Mouse (Mus musculus) embryonic fibroblast, embryonic 13.5 days (primary cell): Measurements from ENCODE around the gene Cmtm5. TPM values are rescaled to one million over a fixed set of nuclear protein-coding genes. Genes with fewer than 3 reads are reported as not detected.
"Not testable (repeated sequence)": the region's sequence is repeated elsewhere in the genome, so short reads cannot be mapped to it uniquely, and the experiment has no call there.

Source experiments
- H3K27ac ChIP-seq: 2 replicates; pipeline ENCODE4 v1.5.1; 2012; ENCODE audit warnings: low read length, control low read depth, inconsistent platforms; ENCODE audit not compliant: insufficient read depth
- H3K4me1 ChIP-seq: 2 replicates; pipeline ENCODE4 v1.6.1; 2011; ENCODE audit warnings: low read length; ENCODE audit not compliant: control insufficient read depth, insufficient read depth
- H3K4me3 ChIP-seq: 2 replicates; pipeline ENCODE4 v1.5.1; 2011; ENCODE audit warnings: mild to moderate bottlenecking, control low read depth, low read length; ENCODE audit not compliant: insufficient read depth
- CTCF ChIP-seq: IDR thresholded peaks from 2 replicates; pipeline ENCODE4 v1.5.1; 2011; ENCODE audit warnings: mild to moderate bottlenecking, control low read depth, low read length, moderate library complexity, borderline replicate concordance; ENCODE audit not compliant: insufficient read depth
- POLR2A ChIP-seq: IDR thresholded peaks from 2 replicates; pipeline ENCODE4 v1.6.1; 2011; ENCODE audit warnings: low read depth, mild to moderate bottlenecking, control low read depth, low read length, moderate library complexity
- polyA plus RNA-seq: library from polyadenylated mRNA; stranded (reverse); fragments of >200 nt; gene quantifications from 2 replicates; pipeline ENCODE4 v1.2.4, GENCODE M21; 2011; ENCODE audit warnings: low read depth; ENCODE audit not compliant: missing spikeins, insufficient read length

The Cmtm5 gene
- polyA plus RNA-seq, 1 experiment: not detected

DNA sequence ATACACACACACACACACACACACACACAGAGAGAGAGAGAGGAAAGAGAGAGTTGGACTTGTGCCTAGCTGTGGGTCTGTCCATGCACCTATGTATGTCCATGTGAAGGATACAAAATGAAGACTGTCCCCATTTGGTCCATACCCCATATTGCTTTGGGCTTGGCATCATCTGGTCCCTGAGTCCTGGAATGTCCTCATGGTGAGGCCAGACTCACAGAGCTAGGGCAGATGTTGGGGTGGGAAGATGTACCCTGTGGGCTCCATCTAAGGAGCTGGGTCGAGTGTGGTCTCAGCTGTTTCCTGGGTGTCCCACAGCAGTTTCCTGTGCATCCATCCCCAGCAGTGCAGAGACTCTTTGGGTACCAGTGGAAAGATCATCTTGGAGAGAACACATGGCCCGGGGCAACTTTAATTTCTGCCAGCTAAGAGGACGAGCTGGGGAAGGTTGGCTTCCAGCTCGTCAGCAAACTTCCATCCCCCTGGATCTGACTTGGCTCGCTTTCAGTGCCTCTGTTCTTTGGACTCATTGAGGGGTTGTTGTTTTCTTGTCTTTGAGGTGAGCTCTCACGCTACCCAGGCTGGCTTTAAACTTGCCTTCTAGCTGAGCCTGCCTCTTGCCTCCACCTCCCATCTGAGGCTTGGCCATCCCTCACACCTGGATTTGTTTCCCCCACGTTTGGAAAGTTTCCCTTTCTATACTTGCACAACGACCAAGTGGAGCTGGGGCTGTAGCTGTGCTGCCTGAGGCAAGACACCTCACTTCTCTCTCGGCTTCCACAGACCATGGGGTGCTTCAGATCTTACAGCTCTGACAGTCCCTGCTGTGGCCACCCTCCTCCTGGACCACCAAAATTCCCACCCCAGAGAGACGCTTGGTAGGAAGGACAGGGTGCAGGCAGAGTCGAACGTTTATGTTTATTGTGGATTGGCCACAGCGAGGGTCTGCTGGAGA lies 5.2 kb downstream of the Cmtm5 start:
- TF ChIP-seq CTCF: no peak
- no peak for TF ChIP-seq POLR2A
- peaks cover 9% of the 10 kb centered on the region for H3K4me1 ChIP-seq
- H3K4me3 ChIP-seq: no peak overlapping the region
- no peak overlapping the region for H3K27ac ChIP-seq

DNA sequence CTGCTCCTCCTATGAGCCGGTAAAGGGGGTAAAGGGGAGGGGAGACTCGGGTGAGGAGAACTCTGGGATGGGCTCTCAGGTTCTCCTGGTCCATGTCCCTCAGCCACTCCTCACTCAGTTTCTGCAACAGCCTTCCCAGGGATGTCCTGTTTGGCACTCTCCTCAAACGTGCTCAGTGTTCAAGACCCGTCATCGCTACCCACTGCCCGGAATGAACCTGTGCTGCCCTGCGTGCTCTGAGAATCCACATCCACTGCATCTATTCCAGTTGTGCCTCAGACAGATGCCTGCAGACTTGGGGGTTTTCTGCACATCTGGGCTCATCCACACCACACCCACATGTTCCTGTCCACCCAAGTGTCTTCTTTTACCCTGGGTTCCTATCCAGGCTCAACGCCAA lies 6.4 kb downstream of the Cmtm5 start:
- no peak for TF ChIP-seq CTCF
- TF ChIP-seq POLR2A: no peak
- peaks cover 10% of the 10 kb centered on the region for H3K4me1 ChIP-seq
- H3K4me3 ChIP-seq: no peak overlapping the region
- H3K27ac ChIP-seq: no peak overlapping the region

DNA sequence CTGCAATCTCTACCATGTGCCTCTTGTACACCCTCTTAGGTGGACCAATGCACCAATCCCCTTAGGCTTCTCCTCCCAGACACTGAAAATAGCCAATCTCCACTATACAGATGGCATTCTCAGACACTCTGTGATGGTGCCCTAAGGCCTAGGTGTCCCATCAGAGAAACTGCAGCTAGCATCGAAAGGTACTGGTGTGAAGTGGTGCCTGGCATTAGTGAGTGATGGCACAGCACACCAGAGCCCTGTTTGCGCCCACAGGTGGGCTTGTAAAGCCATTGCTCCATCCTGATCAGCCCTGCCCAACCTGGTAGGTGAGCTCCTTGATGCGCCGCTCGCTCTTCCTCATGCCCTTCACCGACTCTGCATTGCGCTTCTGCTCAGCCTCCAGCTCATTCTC lies 7.9 kb downstream of the Cmtm5 start:
- no peak for TF ChIP-seq CTCF
- no peak for TF ChIP-seq POLR2A
- no peak overlapping the region for H3K4me3 ChIP-seq
- H3K4me1 ChIP-seq: peaks cover 10% of the 10 kb centered on the region
- H3K27ac ChIP-seq: no peak overlapping the region

DNA sequence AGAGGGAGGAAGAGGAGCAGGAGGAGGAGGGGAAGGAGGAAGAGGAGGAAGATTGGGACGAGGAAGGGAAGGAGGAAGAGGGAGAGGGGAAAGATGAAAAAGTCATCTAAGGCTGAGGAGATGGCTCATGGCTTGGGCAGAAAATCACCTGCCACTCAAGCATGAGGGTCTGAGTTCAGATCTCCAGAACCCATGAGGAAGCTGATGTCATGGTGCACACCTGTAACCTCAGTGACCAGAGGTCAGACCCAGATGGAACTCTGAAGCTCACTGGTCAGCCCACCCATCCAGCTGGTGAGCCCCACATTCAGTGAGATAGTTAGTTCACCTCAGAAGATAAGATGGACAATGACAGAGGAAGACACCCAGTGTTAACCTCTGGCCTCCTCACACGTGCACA lies 8.9 kb downstream of the Cmtm5 start:
- Histone ChIP-seq H3K4me3 (no peak overlapping the region), H3K27ac (no peak overlapping the region), H3K4me1 (peaks cover 10% of the 10 kb centered on the region)
- TF ChIP-seq POLR2A: no peak
- TF ChIP-seq CTCF: no peak

DNA sequence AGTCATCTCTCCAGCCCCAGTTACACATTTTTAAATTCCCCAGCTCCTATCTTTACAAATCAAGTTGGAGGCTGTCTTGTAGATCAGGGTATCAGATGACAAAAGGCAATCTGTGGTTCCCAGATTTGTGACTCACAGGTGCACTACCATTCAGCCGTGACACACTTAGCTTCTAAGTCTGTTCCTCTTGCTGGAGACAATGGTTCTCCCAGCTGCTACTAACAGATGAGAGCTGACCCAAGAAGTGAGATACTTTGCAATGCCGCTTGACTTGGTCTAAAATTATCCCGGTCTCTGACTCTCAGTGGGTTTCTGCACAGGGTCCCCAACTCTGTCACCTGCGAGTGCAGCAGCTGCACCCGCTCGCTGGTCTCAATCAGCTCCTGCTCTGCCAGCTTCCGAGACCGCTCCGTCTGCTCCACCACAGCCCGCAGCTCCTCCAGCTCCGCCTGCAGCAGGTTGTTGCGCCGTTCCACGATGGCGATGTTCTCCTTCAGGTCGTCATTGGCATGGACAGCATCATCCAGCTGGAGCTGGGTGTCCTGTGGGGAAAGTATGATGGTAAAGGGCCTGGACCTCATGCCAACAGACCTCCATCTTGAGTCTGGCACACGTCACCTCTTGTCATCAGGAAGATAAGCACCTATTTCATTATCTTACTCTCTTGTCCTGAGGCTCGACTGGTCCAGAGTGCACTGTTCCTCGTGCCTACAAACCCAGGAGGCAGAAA lies 10.1 kb downstream of the Cmtm5 start:
- Histone ChIP-seq H3K4me3 (no peak overlapping the region), H3K4me1 (peaks cover 10% of the 10 kb centered on the region), H3K27ac (no peak overlapping the region)
- TF ChIP-seq CTCF (no peak), POLR2A (no peak)

DNA sequence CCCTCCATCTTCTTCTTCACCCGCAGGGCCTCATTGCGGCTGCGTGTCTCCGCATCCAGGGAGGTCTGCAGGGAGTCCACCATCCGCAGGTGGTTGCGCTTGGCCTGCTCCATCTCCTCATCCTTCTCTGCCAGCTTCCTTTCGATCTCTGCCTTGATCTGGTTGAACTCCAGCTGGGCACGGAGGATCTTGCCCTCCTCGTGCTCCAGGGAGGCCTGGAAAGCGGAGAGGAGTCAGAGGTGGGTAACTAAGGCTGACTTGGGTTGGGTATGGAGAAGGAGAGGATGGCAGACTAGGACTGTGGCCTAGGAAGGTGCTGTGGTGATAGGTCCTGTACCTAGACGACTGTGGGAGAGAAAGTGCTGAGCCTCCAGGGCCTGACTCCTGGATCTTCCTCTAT lies 10.9 kb downstream of the Cmtm5 start:
- not testable (repeated sequence) for H3K4me3 ChIP-seq, H3K27ac ChIP-seq

DNA sequence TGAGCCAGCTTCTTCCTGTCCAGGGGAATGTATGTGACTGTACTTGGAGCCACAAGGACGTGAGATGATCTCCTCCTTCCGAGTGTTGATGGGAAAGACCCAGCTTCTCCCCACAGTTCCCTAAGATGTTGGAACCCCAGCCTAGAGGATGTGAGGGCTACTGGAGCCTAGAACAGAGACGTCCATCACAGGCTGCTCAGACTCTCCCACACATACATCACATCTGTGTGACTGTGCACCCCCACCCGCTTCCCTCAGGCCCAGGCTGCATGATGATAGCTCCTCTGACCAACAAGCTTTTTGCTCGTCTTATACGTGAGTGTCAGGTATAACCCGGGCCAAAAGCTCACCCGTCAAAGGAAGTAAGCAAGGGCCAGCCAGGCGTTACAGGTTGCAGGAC lies 12.7 kb downstream of the Cmtm5 start:
- Histone ChIP-seq H3K27ac (no peak overlapping the region), H3K4me1 (peaks cover 10% of the 10 kb centered on the region), H3K4me3 (no peak overlapping the region)
- no peak for TF ChIP-seq POLR2A
- TF ChIP-seq CTCF: no peak

More for the DNA sequence above, 10.9 kb downstream of the Cmtm5 start:
- H3K4me1 ChIP-seq: peaks cover 10% of the 10 kb centered on the region

DNA sequence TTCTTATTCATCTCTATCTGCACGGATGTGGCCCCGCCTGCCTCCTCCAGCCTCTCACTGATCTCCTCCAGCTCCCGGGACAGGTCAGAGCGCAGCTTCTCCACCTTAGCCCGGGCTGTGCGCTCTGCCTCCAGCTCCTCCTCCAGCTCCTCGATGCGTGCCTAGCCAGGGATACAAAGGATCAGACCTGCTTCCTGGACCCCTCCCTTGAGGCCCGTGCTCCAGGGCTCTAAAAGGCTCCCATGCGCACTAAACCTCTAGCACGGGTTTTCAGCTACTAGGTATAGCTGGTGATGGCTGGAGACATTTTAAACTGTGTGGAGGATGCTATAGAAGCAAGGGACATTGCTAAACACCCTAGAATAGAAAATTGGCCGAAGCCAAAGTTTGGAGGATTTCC lies 14.4 kb downstream of the Cmtm5 start:
- H3K4me1 ChIP-seq: peaks cover 9% of the 10 kb centered on the region
- no peak overlapping the region for H3K27ac ChIP-seq
- H3K4me3 ChIP-seq: no peak overlapping the region
- TF ChIP-seq CTCF (no peak), POLR2A (no peak)

DNA sequence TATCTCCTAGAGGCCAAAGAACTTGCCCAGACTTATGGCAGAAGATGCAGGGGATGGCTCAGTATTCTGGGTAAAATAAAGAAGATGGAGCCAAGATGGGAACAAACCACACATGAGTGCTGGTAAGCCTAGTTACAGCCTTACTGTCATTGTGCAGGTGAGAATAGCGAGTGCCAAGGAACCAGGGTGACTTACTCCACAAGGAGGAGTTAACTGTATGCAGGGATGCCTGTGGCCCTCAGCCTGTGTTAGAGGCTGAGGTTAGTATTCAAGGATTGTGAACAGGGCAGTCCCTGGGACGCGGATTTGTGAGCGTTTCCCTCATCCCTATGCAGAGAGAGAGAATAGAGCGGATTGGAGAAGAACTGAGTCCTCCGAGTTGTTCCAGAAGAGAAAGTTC lies 15.5 kb downstream of the Cmtm5 start:
- TF ChIP-seq POLR2A: no peak
- no peak for TF ChIP-seq CTCF
- Histone ChIP-seq H3K27ac (no peak overlapping the region), H3K4me1 (no peaks in the 10 kb centered on the region), H3K4me3 (no peak overlapping the region)

DNA sequence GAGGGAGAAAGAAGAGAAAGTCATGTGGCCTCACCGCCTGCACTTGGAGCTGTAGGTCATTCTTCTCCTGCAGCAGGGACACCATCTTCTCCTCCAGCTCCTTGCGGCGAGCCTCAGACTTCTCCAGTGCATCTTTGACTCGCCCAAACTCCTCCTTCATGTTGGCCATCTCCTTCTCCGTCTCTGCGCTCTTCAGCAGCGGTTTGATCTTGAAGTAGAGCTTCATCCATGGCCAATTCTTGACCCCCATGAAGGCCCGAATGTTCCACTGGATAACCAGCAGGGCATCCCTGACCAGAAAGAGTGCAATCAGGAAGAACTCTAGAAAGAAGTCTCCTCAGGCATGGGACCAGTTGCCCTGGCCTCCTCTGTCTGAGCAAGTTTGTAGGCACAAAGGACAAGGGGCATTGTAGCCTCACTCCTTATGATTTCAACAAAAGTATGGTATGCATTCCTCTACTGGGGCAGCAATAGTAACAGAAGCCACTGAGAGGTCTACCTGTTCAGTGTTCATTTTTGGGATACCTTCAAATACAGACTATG lies 17.7 kb downstream of the Cmtm5 start:
- H3K4me3 ChIP-seq: no peak overlapping the region
- TF ChIP-seq CTCF: no peak
- no peak for TF ChIP-seq POLR2A
- H3K27ac ChIP-seq: no peak overlapping the region
- no peaks in the 10 kb centered on the region for H3K4me1 ChIP-seq
